Mouse (Mus musculus): ENCODE measurements around the gene Klhl3.
A peak's percentile ranks its signal among the peaks of the same experiment; 100 is the strongest.

Gene Klhl3

GRCm38 (mm10) chr13:58066081-58066495 lies 47.3 kb downstream of the Klhl3 start:
- DNase-seq, result no peak

- DNase-seq, result peak; percentile 50
These were observed 48.1 kb downstream of the Klhl3 start for GRCm38 (mm10) chr13:58065316-58065715.

- DNase-seq, result peak; percentile 90
These were observed 55.2 kb downstream of the Klhl3 start for GRCm38 (mm10) chr13:58057953-58058870.

GRCm38 (mm10) chr13:58056618-58057017 lies 56.8 kb downstream of the Klhl3 start:
- DNase-seq, result peak; percentile 27

- DNase-seq, result no peak
These were observed 59.8 kb downstream of the Klhl3 start for GRCm38 (mm10) chr13:58053628-58054027.

GRCm38 (mm10) chr13:58051654-58052053 lies 61.7 kb downstream of the Klhl3 start:
- no peak for DNase-seq

GRCm38 (mm10) chr13:58051251-58051650 lies 62.1 kb downstream of the Klhl3 start:
- no peak for DNase-seq

GRCm38 (mm10) chr13:58049121-58049520 lies 64.3 kb downstream of the Klhl3 start:
- DNase-seq, result no peak

GRCm38 (mm10) chr13:58048076-58048475 lies 65.3 kb downstream of the Klhl3 start:
- DNase-seq, result no peak

GRCm38 (mm10) chr13:58046178-58046577 lies 67.2 kb downstream of the Klhl3 start:
- no peak for DNase-seq

- DNase-seq, result no peak
These were observed 68.1 kb downstream of the Klhl3 start for GRCm38 (mm10) chr13:58045278-58045677.

GRCm38 (mm10) chr13:58043278-58043677 lies 70.1 kb downstream of the Klhl3 start:
- no peak for DNase-seq

GRCm38 (mm10) chr13:58040112-58040511 lies 73.3 kb downstream of the Klhl3 start:
- no peak for DNase-seq

- DNase-seq, result no peak
These were observed 75.9 kb downstream of the Klhl3 start for GRCm38 (mm10) chr13:58037506-58037905.

GRCm38 (mm10) chr13:58035470-58036156 lies 77.8 kb downstream of the Klhl3 start:
- DNase-seq, result peak; percentile 90

GRCm38 (mm10) chr13:58034985-58035384 lies 78.4 kb downstream of the Klhl3 start:
- no peak for DNase-seq

- peak; percentile 11 for DNase-seq
These were observed 78.9 kb downstream of the Klhl3 start for GRCm38 (mm10) chr13:58034507-58034906.

GRCm38 (mm10) chr13:58031755-58032154 lies 81.6 kb downstream of the Klhl3 start:
- DNase-seq, result peak; percentile 75

GRCm38 (mm10) chr13:58027115-58027514 lies 86.3 kb downstream of the Klhl3 start:
- no peak for DNase-seq

- no peak for DNase-seq
These were observed 87.5 kb downstream of the Klhl3 start for GRCm38 (mm10) chr13:58025701-58026414.

GRCm38 (mm10) chr13:58023726-58024453 lies 89.5 kb downstream of the Klhl3 start:
- no peak for DNase-seq

- DNase-seq, result no peak
These were observed 90.3 kb downstream of the Klhl3 start for GRCm38 (mm10) chr13:58023001-58023560.

Data from lung, postnatal 10 days (tissue).